Mouse (Mus musculus): ENCODE measurements around the gene Iqcg. TPM values are rescaled to one million over a fixed set of nuclear protein-coding genes. Genes with fewer than 3 reads are reported as not detected.
A peak's percentile ranks its signal among the peaks of the same experiment; 100 is the strongest.

Iqcg gene
- polyA plus RNA-seq, 1 experiment from 2014 or later = 5.4 TPM

- ATAC-seq (replicated peaks; ENCODE audit: low FRiP score, low read depth) (no peak), DNase-seq (ENCODE audit: low spot score) (no peak)
- Histone ChIP-seq H3K4me3 (replicated peaks; ENCODE audit: low read depth, low read length) (no peak overlapping the region), H3K4me2 (ENCODE audit: low read length) (no peak overlapping the region), H3K9ac (ENCODE audit: low read depth, low read length) (no peak overlapping the region), H3K27ac (no peak overlapping the region), H3K9me3 (replicated peaks; ENCODE audit: low read length) (no peaks in the 10 kb centered on the region), H3K4me1 (replicated peaks; ENCODE audit: insufficient read depth, low read length) (no peaks in the 10 kb centered on the region), H3K36me3 (ENCODE audit: insufficient read depth, low read length) (peaks cover 45% of the 10 kb centered on the region), H3K27me3 (ENCODE audit: insufficient read depth, low read length) (no peaks in the 10 kb centered on the region)
- no peak for TF ChIP-seq CTCF (IDR thresholded peaks at IDR 0.05; ENCODE audit: low read depth)
- 91% methylated on average over 5 of the region's 5 CpGs for WGBS
Observed at GRCm38 (mm10) chr16:33013801-33014200, 42.2 kb downstream of the Iqcg start.

- peaks cover 55% of the 10 kb centered on the region for H3K36me3 ChIP-seq (ENCODE audit: insufficient read depth, low read length)
- H3K4me1 ChIP-seq (replicated peaks; ENCODE audit: insufficient read depth, low read length) = no peaks in the 10 kb centered on the region
- H3K27ac ChIP-seq = no peak overlapping the region
- 95% methylated on average over 6 of the region's 6 CpGs for WGBS
- no peak overlapping the region for H3K4me2 ChIP-seq (ENCODE audit: low read length)
- 0 out of 2 replicates have a peak, but pooled peaks have one; percentile 29 for ATAC-seq (replicated peaks; ENCODE audit: low FRiP score, low read depth)
- no peak for DNase-seq (ENCODE audit: low spot score)
- TF ChIP-seq CTCF (IDR thresholded peaks at IDR 0.05; ENCODE audit: low read depth) = no peak
- no peak overlapping the region for H3K4me3 ChIP-seq (replicated peaks; ENCODE audit: low read depth, low read length)
- no peaks in the 10 kb centered on the region for H3K9me3 ChIP-seq (replicated peaks; ENCODE audit: low read length)
- H3K9ac ChIP-seq (ENCODE audit: low read depth, low read length) = no peak overlapping the region
- no peaks in the 10 kb centered on the region for H3K27me3 ChIP-seq (ENCODE audit: insufficient read depth, low read length)
Observed at GRCm38 (mm10) chr16:33010166-33010565, 45.9 kb downstream of the Iqcg start.

- ATAC-seq (replicated peaks; ENCODE audit: low FRiP score, low read depth) (no peak), DNase-seq (ENCODE audit: low spot score) (no peak)
- no peaks in the 10 kb centered on the region for H3K4me1 ChIP-seq (replicated peaks; ENCODE audit: insufficient read depth, low read length)
- no peaks in the 10 kb centered on the region for H3K27me3 ChIP-seq (ENCODE audit: insufficient read depth, low read length)
- 76% methylated on average over 7 of the region's 7 CpGs for WGBS
- H3K9ac ChIP-seq (ENCODE audit: low read depth, low read length) = no peak overlapping the region
- TF ChIP-seq CTCF (IDR thresholded peaks at IDR 0.05; ENCODE audit: low read depth) = no peak
- no peak overlapping the region for H3K27ac ChIP-seq
- H3K4me2 ChIP-seq (ENCODE audit: low read length) = no peak overlapping the region
- H3K4me3 ChIP-seq (replicated peaks; ENCODE audit: low read depth, low read length) = no peak overlapping the region
- H3K9me3 ChIP-seq (replicated peaks; ENCODE audit: low read length) = no peaks in the 10 kb centered on the region
- H3K36me3 ChIP-seq (ENCODE audit: insufficient read depth, low read length) = peaks cover 42% of the 10 kb centered on the region
Observed at GRCm38 (mm10) chr16:33007436-33007835, 48.6 kb downstream of the Iqcg start.

- no peak for TF ChIP-seq CTCF (IDR thresholded peaks at IDR 0.05; ENCODE audit: low read depth)
- Histone ChIP-seq H3K9me3 (replicated peaks; ENCODE audit: low read length) (no peaks in the 10 kb centered on the region), H3K36me3 (ENCODE audit: insufficient read depth, low read length) (peaks cover 36% of the 10 kb centered on the region), H3K4me3 (replicated peaks; ENCODE audit: low read depth, low read length) (no peak overlapping the region), H3K4me1 (replicated peaks; ENCODE audit: insufficient read depth, low read length) (no peaks in the 10 kb centered on the region), H3K27ac (no peak overlapping the region), H3K4me2 (ENCODE audit: low read length) (no peak overlapping the region), H3K9ac (ENCODE audit: low read depth, low read length) (no peak overlapping the region), H3K27me3 (ENCODE audit: insufficient read depth, low read length) (no peaks in the 10 kb centered on the region)
- ATAC-seq (replicated peaks; ENCODE audit: low FRiP score, low read depth) = no peak
- WGBS = 90% methylated on average over 7 of the region's 7 CpGs
- DNase-seq (ENCODE audit: low spot score) = no peak
Observed at GRCm38 (mm10) chr16:33006888-33007287, 49.1 kb downstream of the Iqcg start.

GRCm38 (mm10) chr16:33005216-33005615 lies 50.8 kb downstream of the Iqcg start:
- no peak overlapping the region for H3K27ac ChIP-seq
- no peak overlapping the region for H3K4me3 ChIP-seq (replicated peaks; ENCODE audit: low read depth, low read length)
- ATAC-seq (replicated peaks; ENCODE audit: low FRiP score, low read depth) (no peak), DNase-seq (ENCODE audit: low spot score) (peak; percentile 28)
- H3K9ac ChIP-seq (ENCODE audit: low read depth, low read length) = no peak overlapping the region
- H3K9me3 ChIP-seq (replicated peaks; ENCODE audit: low read length) = no peaks in the 10 kb centered on the region
- H3K27me3 ChIP-seq (ENCODE audit: insufficient read depth, low read length) = no peaks in the 10 kb centered on the region
- 55% methylated on average over 9 of the region's 9 CpGs for WGBS
- no peak for TF ChIP-seq CTCF (IDR thresholded peaks at IDR 0.05; ENCODE audit: low read depth)
- no peaks in the 10 kb centered on the region for H3K4me1 ChIP-seq (replicated peaks; ENCODE audit: insufficient read depth, low read length)
- no peak overlapping the region for H3K4me2 ChIP-seq (ENCODE audit: low read length)
- peaks cover 30% of the 10 kb centered on the region for H3K36me3 ChIP-seq (ENCODE audit: insufficient read depth, low read length)

GRCm38 (mm10) chr16:32992158-32992557 lies 63.9 kb downstream of the Iqcg start:
- H3K9ac ChIP-seq (ENCODE audit: low read depth, low read length) = no peak overlapping the region
- H3K36me3 ChIP-seq (ENCODE audit: insufficient read depth, low read length) = peaks cover 60% of the 10 kb centered on the region
- ATAC-seq (replicated peaks; ENCODE audit: low FRiP score, low read depth) = no peak
- no peak overlapping the region for H3K4me2 ChIP-seq (ENCODE audit: low read length)
- H3K4me1 ChIP-seq (replicated peaks; ENCODE audit: insufficient read depth, low read length) = no peaks in the 10 kb centered on the region
- no peak overlapping the region for H3K27ac ChIP-seq
- no peak overlapping the region for H3K4me3 ChIP-seq (replicated peaks; ENCODE audit: low read depth, low read length)
- WGBS = 91% methylated on average over 5 of the region's 5 CpGs
- no peaks in the 10 kb centered on the region for H3K27me3 ChIP-seq (ENCODE audit: insufficient read depth, low read length)
- H3K9me3 ChIP-seq (replicated peaks; ENCODE audit: low read length) = no peaks in the 10 kb centered on the region
- DNase-seq (ENCODE audit: low spot score) = no peak
- no peak for TF ChIP-seq CTCF (IDR thresholded peaks at IDR 0.05; ENCODE audit: low read depth)

- TF ChIP-seq CTCF (IDR thresholded peaks at IDR 0.05; ENCODE audit: low read depth) = no peak
- ATAC-seq (replicated peaks; ENCODE audit: low FRiP score, low read depth) (no peak), DNase-seq (ENCODE audit: low spot score) (no peak)
- Histone ChIP-seq H3K27me3 (ENCODE audit: insufficient read depth, low read length) (no peaks in the 10 kb centered on the region), H3K36me3 (ENCODE audit: insufficient read depth, low read length) (peaks cover 39% of the 10 kb centered on the region; the same call in 1 of the 2 replicates), H3K4me3 (replicated peaks; ENCODE audit: low read depth, low read length) (no peak overlapping the region), H3K27ac (no peak overlapping the region), H3K9ac (ENCODE audit: low read depth, low read length) (no peak overlapping the region), H3K9me3 (replicated peaks; ENCODE audit: low read length) (no peaks in the 10 kb centered on the region), H3K4me2 (ENCODE audit: low read length) (no peak overlapping the region), H3K4me1 (replicated peaks; ENCODE audit: insufficient read depth, low read length) (no peaks in the 10 kb centered on the region)
- WGBS = 68% methylated on average over 2 of the region's 2 CpGs
Observed at GRCm38 (mm10) chr16:32984631-32985030, 71.4 kb downstream of the Iqcg start.
